Mouse (Mus musculus): ENCODE results near the gene Nelfa.
A peak's percentile ranks its signal among the peaks of the same experiment; 100 is the strongest.
"Not testable (repeated sequence)": the region's sequence is repeated elsewhere in the genome, so short reads cannot be mapped to it uniquely, and the experiment has no call there.

Nelfa gene

DNA sequence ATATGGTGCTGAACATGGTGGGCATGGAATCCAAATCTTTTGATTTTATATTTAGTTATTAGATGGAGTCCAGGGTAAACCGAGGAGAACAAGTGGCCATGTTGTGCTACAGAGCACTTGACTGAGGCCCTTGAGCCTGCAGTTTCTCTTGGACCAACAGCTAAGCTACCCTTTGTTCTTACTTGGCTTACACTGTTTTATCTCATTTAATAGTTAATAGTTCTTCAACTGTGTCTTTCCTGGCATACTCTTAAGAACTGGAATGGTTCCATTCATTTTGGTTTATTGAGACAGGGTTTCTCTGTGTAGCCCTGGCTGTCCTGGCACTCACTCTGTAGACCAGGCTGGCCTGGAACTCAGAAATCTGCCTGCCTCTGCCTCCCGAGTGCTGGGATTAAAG is 19.6 kb downstream of the Nelfa start:
- not testable (repeated sequence) for DNase-seq

- DNase-seq = not testable (repeated sequence)
Observed at GRCm38 (mm10) chr5:33915031-33915430, 21.2 kb downstream of the Nelfa start.

- DNase-seq = no peak
Observed at GRCm38 (mm10) chr5:33903176-33903575, 33.0 kb downstream of the Nelfa start.

DNA sequence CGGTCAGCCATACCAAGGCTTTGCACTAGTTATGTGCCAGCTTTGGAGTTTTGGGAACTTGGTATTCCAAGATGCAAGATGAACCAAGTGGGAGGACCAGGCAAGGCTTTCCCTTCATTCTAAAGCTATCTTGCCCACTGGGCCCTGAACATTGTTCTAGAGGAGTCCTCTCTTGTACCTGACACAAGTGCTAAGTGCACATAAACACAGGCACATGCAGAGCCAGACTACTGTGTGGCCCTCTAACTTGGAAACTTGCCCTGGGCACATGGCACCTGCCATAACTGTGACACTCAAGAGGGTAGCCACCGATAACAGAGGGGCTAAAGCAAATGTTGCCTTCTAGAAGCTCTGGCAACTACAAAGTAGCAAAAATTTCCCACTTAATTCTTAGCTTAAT is 33.5 kb downstream of the Nelfa start:
- peak in 1 of 2 experiments; percentile 33 for DNase-seq

GRCm38 (mm10) chr5:33901278-33901677 is 34.9 kb downstream of the Nelfa start:
- DNase-seq = no peak

GRCm38 (mm10) chr5:33900701-33901263 is 35.4 kb downstream of the Nelfa start:
- DNase-seq = no peak

DNA sequence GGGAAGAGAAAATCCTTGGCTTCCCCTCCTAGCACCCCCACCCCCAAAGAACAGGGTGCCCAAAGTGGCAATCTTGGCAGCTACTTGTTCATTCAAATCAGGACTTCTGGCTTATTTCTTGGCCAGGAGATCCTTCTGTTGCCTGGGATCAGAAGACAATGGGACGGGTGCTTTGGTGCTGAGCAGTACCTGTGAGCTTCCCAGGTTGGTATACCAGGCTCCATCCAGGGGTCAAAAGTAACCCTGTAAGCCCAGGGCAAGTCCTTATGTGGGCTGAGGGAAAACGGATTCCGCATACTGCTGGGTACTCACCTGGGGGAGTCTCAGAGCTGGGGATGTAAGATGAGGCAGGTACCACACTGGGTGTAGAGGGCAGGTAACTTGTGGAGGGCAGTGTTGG is 36.1 kb downstream of the Nelfa start:
- no peak for DNase-seq

- no peak for DNase-seq
Observed at GRCm38 (mm10) chr5:33899245-33899644, 37.0 kb downstream of the Nelfa start.

- DNase-seq = no peak
Observed at GRCm38 (mm10) chr5:33898671-33899070, 37.5 kb downstream of the Nelfa start.

DNA sequence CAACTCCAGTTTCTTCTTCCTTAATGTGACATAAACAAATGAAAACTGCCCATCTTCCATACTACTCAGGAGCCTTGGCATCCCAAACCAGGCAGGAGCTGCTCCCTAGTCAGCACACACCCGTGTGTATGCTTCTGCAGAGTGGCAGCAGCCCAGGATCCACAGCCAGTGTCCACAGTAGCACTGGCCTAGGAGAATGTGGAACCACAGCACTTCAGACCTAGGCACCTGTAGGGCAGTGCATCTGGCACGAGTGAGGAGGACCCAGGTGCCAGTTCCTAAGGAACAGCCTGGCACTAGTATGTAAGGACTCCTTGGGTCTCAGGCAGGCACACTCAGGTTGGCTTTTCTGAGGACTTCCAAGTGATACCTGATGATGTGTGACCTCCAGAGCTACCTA is 39.1 kb downstream of the Nelfa start:
- no peak for DNase-seq

DNA sequence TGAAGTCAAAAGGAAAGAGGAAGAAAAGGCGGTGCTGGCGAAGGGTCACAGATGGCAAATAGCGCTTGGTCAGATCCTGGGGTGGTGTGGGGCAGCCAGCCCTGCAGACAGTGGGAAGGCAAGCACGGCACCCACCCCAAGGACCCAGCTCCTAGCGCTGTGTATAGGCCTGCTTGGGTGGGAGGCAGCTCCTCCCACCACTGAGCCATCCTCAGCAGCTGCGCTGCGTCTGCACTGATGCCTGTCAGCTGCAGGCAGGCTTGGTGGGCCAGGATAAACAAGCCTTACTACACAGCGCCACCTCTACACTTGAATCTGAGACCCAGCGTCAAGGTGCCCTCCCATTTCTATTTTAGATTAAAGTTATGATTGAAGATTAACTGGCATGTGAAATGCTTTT is 41.1 kb downstream of the Nelfa start:
- DNase-seq = no peak

DNA sequence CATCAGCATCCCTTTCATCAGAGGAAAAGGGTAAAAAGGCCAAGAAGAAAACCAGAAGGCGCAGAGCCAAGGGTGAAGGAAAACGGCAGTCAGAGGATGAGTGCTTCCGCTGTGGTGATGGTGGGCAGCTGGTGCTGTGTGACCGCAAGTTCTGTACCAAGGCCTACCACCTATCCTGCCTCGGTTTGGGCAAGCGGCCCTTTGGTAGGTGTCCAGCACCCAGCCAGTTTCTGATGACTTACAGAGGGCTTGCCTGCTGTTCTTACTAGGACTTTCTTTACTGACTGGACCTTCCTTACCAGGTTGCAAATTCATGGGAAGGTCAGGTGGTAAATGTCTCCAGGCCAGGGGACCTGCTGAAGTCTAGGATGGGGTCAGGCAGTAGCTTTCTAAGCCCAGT is 42.8 kb downstream of the Nelfa start:
- DNase-seq = peak in 1 of 2 experiments; percentile 19

- no peak for DNase-seq
Observed at GRCm38 (mm10) chr5:33881118-33881517, 55.1 kb downstream of the Nelfa start.

GRCm38 (mm10) chr5:33875472-33875871 is 60.7 kb downstream of the Nelfa start:
- no peak for DNase-seq

DNA sequence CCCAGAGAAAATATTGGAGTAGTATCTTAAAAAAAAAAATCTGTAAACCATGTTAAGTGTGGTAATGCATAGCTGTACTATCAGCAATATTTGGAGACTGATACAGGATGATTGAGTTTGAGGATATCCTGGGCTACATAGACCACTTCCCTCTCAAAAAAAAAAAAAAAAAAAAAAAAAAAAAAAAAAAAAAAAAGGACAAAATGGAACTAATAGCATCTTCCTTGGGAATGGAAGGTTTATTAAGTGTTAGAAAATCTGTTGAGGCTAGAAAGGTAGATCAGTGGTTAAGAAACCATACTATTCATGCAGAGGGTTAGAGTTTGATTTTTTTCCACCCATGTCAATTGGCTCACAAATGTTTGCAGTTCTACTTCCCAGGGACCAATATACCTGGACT is 78.5 kb downstream of the Nelfa start:
- no peak for DNase-seq

- peak; percentile 15 to 38 for DNase-seq
Observed at GRCm38 (mm10) chr5:33854019-33854418, 82.2 kb downstream of the Nelfa start.

GRCm38 (mm10) chr5:33853086-33853485 is 83.1 kb downstream of the Nelfa start:
- peak in 1 of 2 experiments; percentile 30 for DNase-seq

DNA sequence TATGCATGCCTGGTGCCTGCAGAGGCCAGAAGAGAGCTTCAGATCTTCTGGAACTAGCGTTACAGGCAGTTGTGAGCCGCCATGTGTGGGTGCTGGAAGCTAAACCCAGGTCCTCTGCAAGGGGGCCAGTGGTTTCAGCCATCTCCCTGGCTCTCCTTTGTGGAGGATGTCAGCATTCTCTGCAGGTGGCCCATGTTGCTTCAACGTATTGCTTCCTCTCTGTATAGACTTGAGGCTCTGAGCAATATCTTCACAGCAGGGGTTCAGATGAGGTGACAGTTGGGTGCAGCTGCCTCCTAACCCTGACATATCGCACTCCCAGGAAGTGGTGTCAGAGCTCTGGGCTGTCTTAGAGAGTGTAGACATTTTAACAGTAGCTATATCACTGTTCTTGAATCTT is 84.7 kb downstream of the Nelfa start:
- no peak for DNase-seq
